Mouse (Mus musculus): ENCODE measurements around the gene St3gal5.

Gene St3gal5

DNA sequence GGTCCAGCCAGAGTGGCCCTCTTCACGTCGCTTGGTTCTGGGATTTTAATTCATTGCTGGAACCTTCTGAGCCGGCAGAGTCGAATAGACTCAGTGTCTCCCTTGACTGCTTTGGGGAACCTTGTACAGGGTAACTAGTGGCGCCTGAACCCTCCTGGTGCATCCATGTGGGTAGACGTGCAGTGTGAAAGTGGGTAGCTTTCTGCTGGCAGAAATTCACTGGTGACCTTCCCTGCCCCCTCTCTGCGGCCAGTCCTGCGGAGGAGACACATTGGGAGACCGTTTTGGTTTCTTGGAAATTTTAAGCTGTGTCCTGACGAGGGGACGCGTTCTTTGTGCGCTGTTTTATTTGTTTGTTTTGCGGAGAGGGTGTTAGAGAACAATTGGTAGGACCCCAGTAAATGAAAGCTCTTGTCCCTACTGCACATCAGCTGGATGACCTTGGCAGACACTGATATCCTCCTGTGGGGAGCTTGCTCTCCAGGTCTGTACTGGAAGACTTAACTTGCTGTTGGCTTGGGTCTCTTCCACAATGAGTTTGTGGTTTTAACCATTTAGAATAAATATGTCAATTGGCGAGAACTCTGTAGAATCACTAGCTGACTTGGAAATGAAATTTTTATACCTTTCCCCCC lies 746 bp downstream of the St3gal5 start:
- DNase-seq (ENCODE audit: low spot score), result no peak

DNA sequence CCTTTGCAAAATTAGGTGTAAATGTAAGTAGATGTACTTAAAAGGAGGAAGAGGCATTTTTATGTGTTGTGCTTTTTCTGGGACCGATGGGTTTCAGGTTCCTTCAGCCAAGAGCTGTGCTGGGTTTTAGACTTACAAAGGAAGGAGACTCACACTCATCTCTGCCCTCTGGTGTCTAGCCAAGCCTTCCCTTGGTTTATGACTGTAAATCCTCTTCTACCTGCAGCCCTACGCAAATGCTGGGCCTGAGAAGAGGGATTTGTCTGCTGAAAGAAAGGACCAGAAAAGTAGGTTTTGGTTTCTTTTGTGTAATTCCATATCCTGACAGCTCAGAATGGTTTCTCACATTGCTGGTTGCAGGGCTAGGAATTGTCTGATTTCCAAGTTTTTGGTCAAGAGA lies 1.3 kb downstream of the St3gal5 start:
- DNase-seq (ENCODE audit: low spot score), result no peak

DNA sequence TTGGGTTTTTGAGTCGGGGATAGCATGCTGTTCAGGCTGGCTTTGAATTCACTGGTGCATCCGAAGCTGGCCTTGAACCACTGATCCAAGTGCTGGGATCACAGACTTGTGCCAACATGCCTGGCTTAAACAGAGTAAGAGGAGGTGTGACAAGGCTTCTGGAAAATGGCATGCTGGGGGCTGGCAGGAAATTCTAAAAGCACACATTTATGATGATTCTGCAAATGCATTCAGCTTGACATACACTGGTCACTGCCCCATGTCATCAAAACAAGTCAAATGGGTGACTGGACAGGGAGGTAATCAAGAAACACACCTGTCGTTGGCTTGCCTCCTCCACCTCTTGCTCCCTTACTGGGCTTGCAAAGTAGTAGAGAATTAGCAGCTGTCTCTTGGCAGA lies 1.9 kb downstream of the St3gal5 start:
- DNase-seq (ENCODE audit: low spot score), result no peak

DNA sequence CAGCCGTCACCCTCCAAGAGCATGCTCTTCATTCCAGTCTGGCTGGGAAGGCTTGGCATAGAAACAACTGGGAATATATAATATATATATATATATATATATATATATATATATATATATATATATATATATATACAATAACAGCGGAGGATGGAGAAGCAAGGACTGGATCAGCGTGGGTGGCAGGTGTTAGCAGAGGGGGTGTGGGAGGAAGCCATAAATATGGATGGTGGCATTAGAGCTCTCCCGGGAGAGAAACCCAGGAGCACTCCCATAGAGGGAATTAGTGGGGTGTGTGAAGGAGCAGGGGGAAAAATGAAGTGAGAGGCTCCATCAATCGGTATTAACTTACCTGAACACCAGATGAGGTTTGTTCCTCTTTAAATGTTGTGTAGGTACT lies 2.8 kb downstream of the St3gal5 start:
- no peak for DNase-seq (ENCODE audit: low spot score)

DNA sequence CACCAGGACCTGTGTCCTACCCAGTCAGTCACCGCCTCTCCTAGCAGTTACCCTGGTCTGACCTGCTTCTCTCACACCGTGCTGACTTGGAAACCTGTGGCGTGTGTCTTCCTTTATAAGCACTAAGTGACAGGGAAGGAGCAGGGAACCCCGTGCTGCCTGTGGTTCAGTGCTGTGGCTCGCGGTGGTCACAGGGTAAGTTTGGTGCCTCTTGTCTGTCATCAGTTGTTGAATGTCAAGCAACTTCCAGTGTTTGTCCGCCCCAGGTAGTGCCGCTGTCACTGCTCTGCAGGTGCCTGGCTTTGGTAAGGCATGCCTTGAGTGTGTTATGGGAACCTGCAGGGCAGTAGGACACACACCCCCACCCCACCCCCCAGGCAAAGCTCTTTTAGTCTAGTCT lies 3.5 kb downstream of the St3gal5 start:
- DNase-seq (ENCODE audit: low spot score), result no peak

DNA sequence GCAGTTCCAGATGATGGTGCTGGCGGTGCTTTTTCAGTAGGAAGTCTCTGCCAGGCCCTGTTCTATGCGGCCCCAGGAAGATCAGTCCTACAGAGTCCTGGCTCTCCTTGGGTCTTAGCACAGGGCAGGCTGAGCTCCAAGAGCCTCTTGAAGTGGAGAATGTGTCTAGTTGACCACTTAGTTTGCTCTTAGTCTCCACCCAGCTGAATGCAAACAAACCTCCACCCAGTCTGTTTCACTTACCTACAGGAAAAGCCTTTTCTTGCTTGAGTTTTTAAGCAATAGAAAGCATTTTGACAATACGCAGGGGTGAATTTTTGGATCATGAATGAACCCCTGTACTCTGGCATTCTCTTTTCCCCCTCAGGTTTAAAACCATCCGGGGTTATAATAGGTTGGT lies 4.0 kb downstream of the St3gal5 start:
- DNase-seq (ENCODE audit: low spot score), result no peak

DNA sequence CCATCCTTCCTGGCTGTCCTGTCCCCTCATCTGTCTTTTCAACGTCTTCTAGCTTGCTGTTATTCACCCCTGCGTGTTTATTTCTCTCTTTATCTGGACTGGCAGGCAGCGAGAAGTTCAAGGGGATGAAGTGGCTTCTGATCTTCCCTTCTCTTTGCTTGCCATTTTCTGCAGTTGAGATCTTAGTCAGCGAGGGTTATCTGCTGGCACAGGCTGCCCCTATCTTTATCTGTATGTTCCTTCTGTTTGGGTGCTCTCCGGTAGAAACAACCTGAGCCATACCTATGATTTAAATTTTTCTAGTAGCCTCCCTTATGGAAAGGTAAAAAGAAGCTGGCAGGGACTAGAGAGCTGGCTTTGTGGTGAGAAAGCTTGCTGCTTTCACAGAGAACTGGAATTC lies 4.7 kb downstream of the St3gal5 start:
- no peak for DNase-seq (ENCODE audit: low spot score)

DNA sequence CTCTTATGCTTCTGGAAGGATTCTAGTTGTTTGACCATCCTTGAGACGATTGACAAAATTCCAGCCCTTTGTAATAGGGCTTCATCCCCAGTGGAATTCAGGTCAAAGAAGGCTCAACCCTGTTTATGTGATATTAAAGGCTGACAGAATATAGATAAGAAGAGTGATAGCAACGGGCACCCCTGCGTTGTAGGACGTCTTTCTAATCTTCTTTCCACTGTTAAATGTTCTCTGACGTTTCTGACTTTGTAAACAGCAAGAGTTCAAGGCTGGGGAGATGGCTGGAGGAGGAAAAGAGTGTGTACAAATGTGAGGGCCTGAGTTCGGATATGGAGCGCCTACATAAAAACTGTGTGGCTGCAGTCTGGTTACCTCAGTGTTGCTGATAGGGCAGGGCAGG lies 7.1 kb downstream of the St3gal5 start:
- no peak for DNase-seq (ENCODE audit: low spot score)

DNA sequence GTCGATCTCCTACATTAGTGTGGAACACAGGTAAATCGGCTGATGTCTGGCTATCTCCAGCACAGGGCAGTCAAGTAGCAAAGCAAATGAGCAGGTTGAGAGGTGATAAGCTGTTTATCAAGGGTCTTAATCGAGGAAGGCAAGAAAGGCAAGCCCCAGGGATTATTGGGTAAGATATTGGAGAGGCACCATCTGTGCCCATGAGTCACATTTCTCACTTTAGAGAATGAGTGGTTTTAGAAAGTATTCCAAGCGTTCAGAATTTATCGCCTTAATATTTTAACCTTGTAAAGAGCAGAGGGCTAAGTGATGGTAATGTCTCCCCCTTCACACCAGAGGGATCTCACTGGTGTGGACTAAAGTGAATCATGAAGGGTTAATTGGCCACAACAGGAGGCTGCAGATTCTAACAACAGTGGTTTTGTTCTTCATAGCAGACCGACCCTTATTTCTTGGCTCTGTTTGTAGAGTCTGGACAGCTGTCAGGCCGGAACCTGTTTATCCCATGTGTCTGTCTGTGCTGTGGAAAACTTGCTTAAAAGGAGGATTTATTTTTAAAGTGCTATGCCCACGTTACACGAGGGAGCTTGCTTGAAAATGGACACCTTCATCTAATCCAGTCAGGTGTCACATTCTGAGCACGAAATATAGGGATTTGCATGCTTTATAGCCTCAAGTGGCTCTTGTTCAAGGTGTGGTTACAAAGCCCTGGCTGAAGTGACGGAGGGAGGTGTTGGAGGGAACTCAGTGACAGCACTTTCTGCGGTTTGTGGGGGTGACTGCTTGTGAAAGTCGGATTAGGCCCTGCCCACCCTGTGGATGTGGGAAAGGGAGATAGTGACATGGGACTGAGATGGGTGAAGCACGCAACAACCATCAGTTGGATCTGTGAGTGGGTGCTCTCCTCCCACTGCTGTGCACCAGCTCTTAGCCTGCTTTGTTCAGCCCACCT lies 11.8 kb downstream of the St3gal5 start:
- no peak for DNase-seq (ENCODE audit: low spot score)

DNA sequence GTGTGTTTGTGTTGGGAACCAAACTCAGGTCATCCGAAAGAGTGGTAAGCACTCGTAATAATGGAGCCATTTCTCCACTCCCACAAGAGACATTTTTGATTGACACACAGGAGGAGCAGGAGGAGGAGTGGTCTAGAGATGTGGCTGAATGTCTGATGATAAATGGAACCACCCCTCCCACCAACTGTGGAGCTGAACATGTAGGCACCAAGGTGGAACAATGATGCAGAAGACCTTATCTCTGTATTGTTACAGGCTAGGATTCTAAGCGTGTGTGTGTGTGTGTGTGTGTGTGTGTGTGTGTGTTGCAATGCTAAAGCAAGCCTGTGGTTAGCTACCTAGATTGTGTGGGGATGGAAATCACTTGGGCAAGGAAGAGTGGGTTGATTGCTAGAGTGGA lies 13.2 kb downstream of the St3gal5 start:
- no peak for DNase-seq (ENCODE audit: low spot score)

DNA sequence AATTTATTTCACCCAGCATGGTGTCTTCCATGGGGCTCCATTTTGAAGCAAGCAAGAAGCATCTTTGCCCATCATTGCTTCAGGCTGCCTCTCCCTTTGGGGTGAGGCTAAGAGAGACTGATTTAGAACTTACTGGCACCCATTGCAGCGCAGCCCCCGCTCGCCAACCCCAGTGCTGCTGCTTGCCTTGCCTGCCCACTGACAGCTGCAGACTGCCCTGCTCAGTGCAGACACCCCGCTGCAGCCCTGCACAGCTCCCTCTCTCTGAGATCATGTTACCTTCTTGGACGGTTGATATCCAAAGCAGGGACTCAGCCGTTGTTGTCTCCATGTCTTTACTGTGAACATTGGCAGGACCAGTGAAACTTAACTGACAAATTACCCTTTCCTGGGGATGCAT lies 15.2 kb downstream of the St3gal5 start:
- DNase-seq (ENCODE audit: low spot score), result no peak

DNA sequence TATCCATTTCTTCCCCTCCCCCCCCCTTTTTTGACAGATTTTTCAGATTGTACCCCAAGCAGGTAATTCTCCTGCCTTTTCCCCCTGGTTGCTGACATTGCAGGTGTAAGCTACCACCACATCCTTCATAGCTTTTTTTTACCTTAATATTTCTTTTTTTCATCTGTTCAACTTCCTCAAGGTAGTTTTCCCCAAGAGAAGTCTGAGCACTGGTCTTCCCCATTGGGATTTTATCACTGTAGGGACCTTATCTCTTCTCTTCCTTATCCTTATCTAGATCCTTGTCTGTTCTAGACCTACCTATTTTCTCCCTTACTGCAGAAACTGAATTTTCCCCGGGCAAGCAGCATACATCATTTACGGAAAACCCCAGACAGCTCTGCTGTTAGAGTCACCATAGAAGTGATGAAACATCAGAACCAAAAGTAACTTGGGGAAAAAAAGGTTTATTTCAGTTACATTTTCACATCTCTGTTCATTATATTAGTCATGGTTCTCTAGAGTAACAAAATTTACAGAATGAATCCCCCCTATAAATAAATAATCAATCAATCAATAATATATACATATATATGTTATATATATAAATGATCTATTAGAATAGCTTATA lies 15.8 kb downstream of the St3gal5 start:
- DNase-seq (ENCODE audit: low spot score), result no peak

DNA sequence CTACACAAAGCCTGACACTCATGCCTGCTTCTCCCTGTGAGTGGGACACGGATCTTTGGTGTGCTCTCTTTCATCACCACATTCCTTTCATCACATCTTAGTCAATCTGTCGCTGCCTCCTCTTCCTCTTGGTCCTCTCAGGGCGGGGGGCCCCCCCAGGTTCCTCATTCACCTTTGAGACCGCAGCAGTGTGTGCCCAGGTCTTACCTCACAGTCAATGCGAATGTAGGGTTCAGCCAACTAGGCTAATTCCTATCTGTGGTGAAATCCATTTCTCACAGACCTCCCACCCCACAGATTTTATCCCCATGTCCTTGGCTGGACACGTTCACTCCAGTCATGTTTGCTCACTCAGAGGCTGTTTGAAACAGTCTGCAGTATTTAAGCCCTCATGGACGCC lies 17.5 kb downstream of the St3gal5 start:
- DNase-seq (ENCODE audit: low spot score), result no peak

DNA sequence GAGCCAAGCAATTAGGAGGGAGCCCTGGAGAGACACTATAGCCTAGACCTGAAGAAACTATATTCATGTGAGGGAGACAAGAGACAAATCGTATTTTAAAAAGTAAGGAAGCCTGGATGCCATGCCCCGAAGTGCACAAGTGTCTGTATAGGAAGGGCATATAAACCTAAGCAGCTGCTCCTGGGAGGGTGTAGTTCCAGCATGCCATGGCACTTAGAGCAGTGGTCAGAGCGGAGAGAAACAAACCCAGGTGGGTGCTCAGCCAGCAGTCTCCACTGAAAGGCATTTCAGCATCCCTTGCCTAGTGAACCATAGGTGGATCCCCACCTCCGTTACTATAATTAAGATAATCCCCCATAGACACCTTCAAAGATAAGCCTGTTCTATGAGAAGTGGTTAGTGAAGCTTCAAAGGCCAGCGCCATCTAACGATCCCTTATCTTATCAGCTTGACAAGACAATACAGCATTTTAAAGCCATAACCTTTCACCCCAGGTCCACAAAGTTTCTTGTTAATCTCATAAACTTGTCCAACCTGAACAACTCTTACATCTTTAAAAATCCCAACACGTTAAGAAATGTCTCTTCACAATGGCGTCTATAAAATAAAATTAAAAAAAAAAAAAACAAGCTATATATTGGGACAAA lies 20.1 kb downstream of the St3gal5 start:
- DNase-seq (ENCODE audit: low spot score), result no peak

DNA sequence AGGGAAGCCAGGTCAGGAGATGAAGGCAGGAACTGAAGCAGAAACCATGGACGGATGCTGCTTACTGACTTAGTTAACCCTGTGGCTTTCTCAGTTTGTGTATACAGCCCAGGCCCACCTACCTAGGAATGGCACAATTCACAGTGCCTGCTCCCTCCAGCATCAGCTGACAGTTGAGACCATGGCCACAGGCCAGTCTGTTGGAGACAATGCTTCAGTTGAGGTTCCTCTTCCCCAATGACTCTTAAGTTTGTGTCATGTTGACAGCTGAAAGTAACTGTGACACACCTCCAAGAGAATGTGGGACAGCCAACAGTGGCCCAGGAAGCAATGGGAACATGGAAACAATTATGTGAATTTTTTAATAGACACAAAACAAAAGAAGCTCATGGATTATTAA lies 22.5 kb downstream of the St3gal5 start:
- DNase-seq (ENCODE audit: low spot score), result no peak

DNA sequence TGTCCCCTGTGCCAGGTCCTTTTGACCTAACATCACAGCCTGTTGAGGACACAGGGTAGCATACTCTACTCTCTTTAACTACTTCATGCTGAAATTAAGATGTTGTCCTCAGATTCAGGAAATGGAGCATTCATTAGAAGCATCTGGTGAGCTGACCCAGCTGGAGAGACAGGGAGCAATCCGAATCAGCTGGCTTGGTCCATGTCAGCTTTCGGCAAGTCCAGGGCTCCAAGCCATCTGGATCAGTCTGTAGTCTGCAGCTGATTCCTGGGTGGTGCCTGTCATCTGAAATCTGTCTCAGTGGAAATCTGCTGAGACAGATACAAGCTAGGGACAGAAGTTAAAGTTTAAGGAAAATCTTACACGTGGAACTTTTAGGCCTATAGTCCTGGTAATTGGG lies 23.9 kb downstream of the St3gal5 start:
- no peak for DNase-seq (ENCODE audit: low spot score)

DNA sequence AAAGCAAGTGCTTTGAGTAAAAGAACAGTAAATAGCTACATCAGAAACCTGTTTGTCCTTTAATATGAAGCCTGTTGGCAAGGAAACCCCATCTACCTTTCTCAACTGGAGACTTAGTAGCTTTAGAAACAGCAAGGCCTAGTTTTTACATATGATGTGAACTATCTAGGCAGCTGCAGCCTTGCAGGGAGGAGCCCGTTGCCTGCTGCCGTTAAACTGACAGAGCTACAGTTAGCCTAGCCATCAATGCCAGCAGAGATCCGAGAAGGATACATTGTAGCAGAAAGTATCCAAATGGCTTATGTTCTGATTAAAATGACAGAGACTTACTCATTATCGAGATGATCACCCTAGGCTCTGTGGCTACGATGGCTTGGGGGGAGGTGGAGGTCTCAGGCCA lies 25.1 kb downstream of the St3gal5 start:
- DNase-seq (ENCODE audit: low spot score), result no peak

DNA sequence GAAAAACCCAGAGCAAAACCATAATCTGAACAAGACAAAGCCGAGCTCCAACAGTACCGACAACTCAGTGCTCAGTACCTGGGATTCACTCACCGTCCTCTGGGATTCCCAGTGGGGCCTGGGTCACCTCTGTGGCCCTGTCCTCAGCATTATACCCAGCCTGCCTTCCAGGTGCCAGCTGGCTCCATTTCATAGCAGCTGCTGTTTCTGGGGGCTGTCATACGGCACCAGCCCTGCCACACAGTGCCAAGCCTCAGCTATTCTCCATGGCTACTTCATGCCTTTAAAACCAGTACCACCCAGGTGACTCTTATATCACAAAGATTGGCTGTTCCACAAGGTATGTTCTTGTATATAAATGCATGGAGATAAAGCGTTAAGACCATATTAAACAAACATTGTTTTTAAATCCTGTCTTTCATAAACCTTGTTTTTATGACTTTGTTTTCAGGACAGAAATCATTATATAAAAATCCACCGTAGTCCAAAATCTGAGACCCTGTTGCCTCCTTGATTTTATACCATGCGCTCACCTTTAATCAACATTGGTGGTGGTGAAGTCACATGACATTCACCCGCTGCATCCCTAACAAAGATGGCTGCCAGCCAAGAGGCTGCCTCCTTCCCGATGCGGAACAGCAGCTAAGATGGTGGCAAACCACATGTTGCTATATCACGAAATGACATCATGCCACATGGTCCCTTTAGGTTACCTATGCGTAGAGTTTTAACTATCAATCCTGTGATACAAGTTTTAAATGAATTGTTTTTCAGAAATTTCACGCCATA lies 27.1 kb downstream of the St3gal5 start:
- no peak for DNase-seq (ENCODE audit: low spot score)

DNA sequence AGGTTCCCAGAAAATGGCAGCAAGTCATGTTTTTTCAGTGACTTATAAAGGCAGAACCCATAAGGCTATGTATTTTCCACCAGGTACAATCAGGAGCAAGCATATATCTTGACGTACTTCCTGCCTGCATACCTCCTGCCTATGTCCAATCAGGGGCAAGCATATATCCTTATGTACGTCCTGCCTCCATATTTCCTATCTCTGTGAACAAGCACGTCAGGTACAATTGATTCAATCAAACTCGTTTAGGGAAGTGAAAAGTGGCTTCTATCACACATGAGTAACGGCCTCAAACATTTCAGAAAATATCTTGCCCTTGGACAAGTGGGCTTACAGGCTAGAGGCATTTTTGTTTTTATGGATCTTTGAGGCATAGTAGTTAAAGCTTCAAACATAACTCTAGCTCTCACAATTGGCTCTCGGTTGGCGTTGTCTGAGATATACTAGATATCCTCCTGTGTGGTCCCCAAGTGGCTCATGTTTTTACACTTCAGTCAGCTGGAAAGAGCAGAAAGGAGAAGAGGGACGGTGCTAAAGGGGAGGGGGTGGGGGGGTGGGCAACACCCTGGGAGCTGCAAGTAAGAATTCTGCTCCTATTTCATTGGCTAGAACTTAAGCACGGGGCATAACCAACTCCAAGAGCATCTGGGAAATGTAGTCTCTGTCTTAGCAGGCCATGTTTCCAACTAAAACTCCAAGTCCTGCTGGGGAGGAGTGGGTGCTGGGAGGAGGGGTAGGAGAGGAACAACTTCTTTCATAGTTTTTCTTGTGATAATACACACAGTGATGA lies 28.9 kb downstream of the St3gal5 start:
- no peak for DNase-seq (ENCODE audit: low spot score)

DNA sequence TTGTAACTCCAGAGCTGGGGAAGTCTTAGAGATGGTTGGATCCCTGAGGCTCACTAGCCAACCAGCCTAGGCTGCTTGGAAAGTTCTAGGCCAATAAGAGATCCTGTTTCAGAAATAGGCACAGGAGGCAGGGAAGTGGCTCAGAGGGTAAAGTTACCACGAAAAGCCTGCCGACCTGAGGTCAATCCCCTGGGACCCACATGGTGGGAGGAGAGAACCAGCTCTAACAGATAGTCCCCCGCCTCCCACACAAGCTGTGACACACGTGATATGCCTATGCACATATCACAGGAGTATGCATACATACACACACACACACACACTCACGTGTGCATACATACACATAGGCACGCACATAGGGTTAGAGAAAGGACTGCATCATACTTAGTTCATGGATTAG lies 32.7 kb downstream of the St3gal5 start:
- DNase-seq (ENCODE audit: low spot score), result no peak

DNA sequence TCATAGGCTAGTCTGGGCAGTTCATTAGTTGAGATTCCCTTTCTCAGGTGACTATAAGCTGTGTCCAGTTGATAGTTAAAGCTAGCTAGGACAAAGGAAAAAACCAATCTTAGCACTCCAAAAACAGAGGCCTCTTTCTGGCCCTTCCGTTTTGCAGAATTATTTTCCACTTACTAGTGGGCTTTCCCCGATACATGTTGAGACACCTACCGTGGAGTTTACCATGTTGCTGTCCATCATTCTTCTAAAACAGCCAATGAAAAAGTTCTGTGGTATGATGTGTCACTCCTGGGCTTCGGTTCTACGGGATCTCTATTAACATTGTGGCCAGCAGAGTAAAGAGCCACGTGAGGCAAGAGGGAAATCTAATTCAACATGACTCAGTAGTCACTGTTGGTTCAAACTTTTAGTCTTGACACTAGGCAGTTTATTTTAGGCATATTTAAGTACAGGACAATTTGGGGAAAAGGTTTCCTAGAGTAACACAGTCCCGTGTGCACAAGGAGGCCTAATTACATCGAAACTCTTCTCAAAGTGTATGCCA lies 35.4 kb downstream of the St3gal5 start:
- DNase-seq (ENCODE audit: low spot score), result no peak

Data from retina, embryonic 14.5 days (tissue).